Mouse (Mus musculus): Measurements from ENCODE around the gene Gtf3c4.

DNA sequence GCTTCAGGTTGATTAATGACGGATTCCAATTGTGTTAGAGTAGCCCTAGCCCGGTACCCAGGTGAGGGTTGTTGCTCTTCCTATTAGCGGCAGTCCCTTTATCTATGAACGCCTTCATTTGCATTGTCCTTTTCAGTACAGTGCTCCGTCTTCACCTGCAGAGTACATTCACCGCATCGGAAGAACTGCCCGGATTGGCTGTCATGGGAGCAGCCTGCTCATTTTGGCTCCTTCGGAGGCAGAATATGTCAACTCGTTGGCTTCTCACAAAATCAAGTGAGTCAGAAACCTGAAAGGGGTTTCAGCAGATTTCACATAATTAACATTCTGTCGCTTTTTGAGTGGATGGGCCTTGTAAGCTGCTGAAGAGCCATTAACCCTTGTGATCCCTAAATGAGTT lies 35.4 kb upstream of the Gtf3c4 start:
- TF ChIP-seq ZNF384 (IDR thresholded peaks at IDR 0.05; ENCODE audit: low read depth, low read length) (no peak), ZC3H11A (IDR thresholded peaks at IDR 0.05; ENCODE audit: borderline replicate concordance, low read depth, low read length) (no peak), MAFK (IDR thresholded peaks at IDR 0.05; ENCODE audit: insufficient read depth, low read depth, low read length) (no peak), CHD2 (IDR thresholded peaks at IDR 0.05; ENCODE audit: low read depth, low read length) (no peak)

Measured in ES-E14 (cell line).